Mouse (Mus musculus) forebrain, embryonic 16.5 days (tissue): Measurements from ENCODE around the gene Ptprn2. TPM values are rescaled to one million over a fixed set of nuclear protein-coding genes. Genes with fewer than 3 reads are reported as not detected.

Source experiments
- ATAC-seq: fragments of 200-750 bp; cut with Nextera tagmentation; 2 replicates; pipeline ENCODE4 v1.8.0; 2017; ENCODE audit warnings: mild to moderate bottlenecking, moderate library complexity
- H3K27ac ChIP-seq: fragments of 300-500 bp; sonication (generic); 2 replicates; pipeline ENCODE4 v1.5.1; 2014; ENCODE audit warnings: low read length, control low read depth
- H3K27me3 ChIP-seq: fragments of 300-500 bp; sonication (generic); replicated peaks from 2 replicates; pipeline ENCODE4 v1.6.1; 2014; ENCODE audit warnings: low read length; ENCODE audit not compliant: control insufficient read depth, insufficient read depth
- H3K36me3 ChIP-seq: fragments of 300-500 bp; sonication (generic); 2 replicates; pipeline ENCODE4 v1.6.1; 2014; ENCODE audit not compliant: control insufficient read depth, insufficient read depth
- H3K4me1 ChIP-seq: fragments of 300-500 bp; sonication (generic); replicated peaks from 2 replicates; pipeline ENCODE4 v1.6.1; 2014; ENCODE audit warnings: low read length; ENCODE audit not compliant: control insufficient read depth, insufficient read depth
- H3K4me2 ChIP-seq: fragments of 300-500 bp; sonication (generic); 2 replicates; pipeline ENCODE4 v1.6.1; 2014; ENCODE audit warnings: mild to moderate bottlenecking, low read length, control low read depth
- H3K4me3 ChIP-seq: fragments of 300-500 bp; sonication (generic); replicated peaks from 2 replicates; pipeline ENCODE4 v1.5.1; 2014; ENCODE audit warnings: mild to moderate bottlenecking, low read length, control low read depth
- H3K9ac ChIP-seq: fragments of 300-500 bp; sonication (generic); replicated peaks from 2 replicates; pipeline ENCODE4 v1.6.1; 2014; ENCODE audit warnings: low read depth, low read length, control low read depth
- H3K9me3 ChIP-seq: fragments of 300-500 bp; sonication (generic); 2 replicates; pipeline ENCODE4 v1.6.1; 2016; ENCODE audit warnings: low read length; ENCODE audit not compliant: control insufficient read depth
- WGBS: fragments of 180-500 bp; shearing (Covaris S2); extraction: QIAGEN DNeasy Blood & Tissue Kit; methylation state at CpG from one replicate; pipeline ENCODE4 v1.1.7; 2014; 5-methylcytosine and 5-hydroxymethylcytosine counted together
- polyA plus RNA-seq: library from polyadenylated mRNA; unstranded; fragments of >200 nt; fragmentation: Nextera tagmentation; extraction: Ambion mirVana; gene quantifications from 2 replicates; pipeline ENCODE4 v1.2.1, GENCODE M21; 2015

Ptprn2 gene
- polyA plus RNA-seq, 1 experiment from 2014 or later: 11.5 TPM

DNA sequence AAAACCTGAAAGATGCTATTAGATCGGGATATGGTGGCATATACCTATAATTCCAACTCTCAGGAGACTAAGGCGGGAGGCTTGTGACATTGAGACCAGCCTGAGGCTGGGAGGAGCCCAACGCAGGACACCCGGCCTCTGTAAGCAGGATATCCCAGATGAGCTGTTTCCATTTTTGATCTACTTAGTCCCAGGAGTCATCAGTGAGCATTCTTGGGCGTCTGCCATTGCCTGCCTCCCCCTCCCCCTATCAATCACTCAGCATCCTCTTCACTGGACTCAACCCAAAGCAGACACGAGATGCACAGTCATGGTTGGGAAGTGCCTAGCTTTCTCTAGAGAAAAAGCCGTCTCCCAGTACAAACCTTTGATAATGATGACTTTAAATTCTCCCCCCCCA lies 756.7 kb downstream of the Ptprn2 start:
- H3K36me3 ChIP-seq: no peaks in the 10 kb centered on the region
- H3K4me2 ChIP-seq: no peak overlapping the region
- no peak overlapping the region for H3K4me3 ChIP-seq
- no peak overlapping the region for H3K27ac ChIP-seq
- no peaks in the 10 kb centered on the region for H3K27me3 ChIP-seq
- H3K4me1 ChIP-seq: no peaks in the 10 kb centered on the region
- H3K9me3 ChIP-seq: no peaks in the 10 kb centered on the region
- 64% methylated on average over 7 of the region's 7 CpGs for WGBS
- peak; percentile 24; the same call in 1 of the 2 replicates for ATAC-seq
- no peak overlapping the region for H3K9ac ChIP-seq

DNA sequence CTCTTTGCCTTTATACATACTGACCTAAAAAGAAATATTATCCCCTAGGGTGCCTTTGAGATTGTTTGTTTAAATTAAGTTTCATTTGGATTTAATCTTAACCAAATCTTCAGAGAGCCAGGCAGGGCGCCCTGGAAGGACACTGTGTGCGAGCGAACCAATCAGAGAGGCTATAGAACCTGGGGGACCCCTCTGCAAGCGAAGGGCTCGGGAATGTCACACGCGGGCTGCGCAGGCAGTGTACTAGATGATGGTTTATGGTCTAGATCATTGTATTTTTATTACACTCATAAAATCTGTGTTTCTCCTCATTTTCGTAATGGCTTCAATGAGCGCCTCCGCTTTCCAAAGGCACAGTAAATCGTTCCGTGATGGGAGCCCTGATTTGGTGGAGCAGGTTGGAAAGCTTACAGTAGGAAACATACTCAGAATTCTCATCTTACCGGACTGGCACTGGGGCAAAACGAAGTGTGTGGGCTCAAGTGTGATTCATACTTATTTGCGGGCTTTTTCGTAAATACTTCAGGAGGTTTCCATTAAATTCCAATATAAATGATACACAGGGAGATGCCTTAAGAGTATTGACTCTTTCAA lies 760.5 kb downstream of the Ptprn2 start:
- Histone ChIP-seq H3K4me3 (no peak overlapping the region), H3K27me3 (no peaks in the 10 kb centered on the region), H3K4me1 (peaks cover 7% of the 10 kb centered on the region; the same call in 1 of the 2 replicates), H3K9me3 (no peaks in the 10 kb centered on the region), H3K27ac (no peak overlapping the region), H3K36me3 (0 out of 2 replicates have a peak, but pooled peaks cover 2% of the 10 kb centered on the region), H3K4me2 (no peak overlapping the region), H3K9ac (no peak overlapping the region)
- no peak for ATAC-seq
- WGBS: 91% methylated on average over 17 of the region's 17 CpGs

DNA sequence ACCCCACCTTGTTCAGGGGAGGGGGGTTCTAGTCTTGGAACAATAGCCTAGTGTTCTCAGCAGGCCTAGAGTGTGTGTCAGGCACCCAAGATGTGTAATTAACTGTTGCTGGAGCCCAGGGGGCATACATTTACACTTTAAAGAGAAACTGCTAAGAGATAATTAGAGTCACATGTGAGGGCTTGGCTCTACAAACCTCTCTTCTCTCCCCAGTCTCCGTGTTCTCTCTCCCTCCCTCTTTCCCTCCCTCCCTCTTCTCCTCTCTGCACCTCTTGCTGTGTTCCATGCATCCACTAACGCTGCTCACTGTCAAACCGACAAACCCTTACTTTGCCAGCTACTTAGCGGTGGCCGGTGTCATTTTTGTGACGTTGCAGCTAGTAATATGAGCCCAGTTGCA lies 764.9 kb downstream of the Ptprn2 start:
- peaks cover 16% of the 10 kb centered on the region for H3K4me1 ChIP-seq
- 6% methylated on average over 6 of the region's 6 CpGs for WGBS
- no peaks in the 10 kb centered on the region for H3K27me3 ChIP-seq
- no peak overlapping the region for H3K27ac ChIP-seq
- peak; percentile 73 for ATAC-seq
- no peaks in the 10 kb centered on the region for H3K9me3 ChIP-seq
- H3K4me2 ChIP-seq: no peak overlapping the region
- H3K4me3 ChIP-seq: no peak overlapping the region
- H3K9ac ChIP-seq: no peak overlapping the region
- H3K36me3 ChIP-seq: 0 out of 2 replicates have a peak, but pooled peaks cover 2% of the 10 kb centered on the region

DNA sequence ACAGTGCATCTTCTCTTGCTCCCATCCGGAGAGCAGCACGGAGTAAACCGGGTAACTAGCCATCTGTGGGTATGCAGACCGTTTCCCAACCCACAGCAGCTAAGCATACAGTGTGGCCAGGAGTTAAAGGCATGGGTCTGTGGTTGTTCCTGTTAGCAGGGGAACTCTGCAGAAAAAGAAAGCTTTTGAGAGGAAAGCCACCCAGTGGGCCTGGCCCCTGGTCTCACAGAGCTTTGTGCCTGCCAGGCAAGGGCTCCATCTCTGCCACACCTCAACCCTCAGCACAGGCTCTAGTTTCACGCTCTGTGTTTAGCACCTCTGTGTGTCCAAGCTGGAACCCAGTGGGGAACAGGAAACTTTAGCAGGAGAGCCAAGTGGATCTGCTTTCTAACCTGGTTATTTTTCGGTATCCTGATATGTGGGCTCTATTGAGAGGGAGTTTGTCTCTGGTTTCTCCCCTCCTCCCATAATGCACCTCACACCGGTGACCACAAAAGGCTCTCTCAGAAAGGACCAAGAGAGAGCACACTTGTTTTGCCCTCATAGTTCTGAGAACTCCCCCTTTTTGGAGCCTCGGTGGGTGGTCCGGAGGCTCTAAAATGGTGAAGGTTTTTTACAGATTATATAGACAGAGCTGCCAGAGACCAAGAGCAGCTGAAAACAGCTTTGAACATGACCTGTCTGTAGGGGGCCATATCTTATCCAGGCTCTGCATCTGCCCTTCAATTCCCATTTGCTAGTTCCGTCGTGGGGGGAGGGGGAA lies 766.3 kb downstream of the Ptprn2 start:
- Histone ChIP-seq H3K27me3 (no peaks in the 10 kb centered on the region), H3K9ac (no peak overlapping the region), H3K4me1 (peaks cover 23% of the 10 kb centered on the region), H3K27ac (no peak overlapping the region), H3K4me2 (no peak overlapping the region), H3K4me3 (no peak overlapping the region), H3K9me3 (no peaks in the 10 kb centered on the region), H3K36me3 (0 out of 2 replicates have a peak, but pooled peaks cover 2% of the 10 kb centered on the region)
- no peak for ATAC-seq
- 23% methylated on average over 11 of the region's 11 CpGs for WGBS

DNA sequence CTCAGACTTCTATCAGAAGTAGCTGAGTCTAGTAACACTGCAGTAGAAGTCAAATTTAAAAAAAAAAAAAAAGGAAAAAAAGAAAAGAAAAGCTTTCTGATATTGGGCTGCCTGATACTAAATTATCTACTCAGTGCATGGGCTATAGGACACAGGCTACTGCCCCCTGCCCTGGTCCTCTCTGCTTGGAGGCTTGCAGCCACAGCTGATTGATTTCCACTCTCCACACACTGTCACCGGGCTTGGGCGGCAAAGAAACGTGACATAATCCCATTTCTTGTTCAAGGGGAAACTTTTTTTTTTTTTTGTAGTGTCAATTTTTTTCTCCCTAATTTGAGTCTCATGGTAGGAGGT lies 766.9 kb downstream of the Ptprn2 start:
- WGBS: 18% methylated on average over 3 of the region's 3 CpGs
- ATAC-seq: no peak
- no peak overlapping the region for H3K4me2 ChIP-seq
- H3K4me1 ChIP-seq: peaks cover 29% of the 10 kb centered on the region
- H3K4me3 ChIP-seq: no peak overlapping the region
- H3K9ac ChIP-seq: no peak overlapping the region
- 0 out of 2 replicates have a peak, but pooled peaks cover 2% of the 10 kb centered on the region for H3K36me3 ChIP-seq
- no peaks in the 10 kb centered on the region for H3K9me3 ChIP-seq
- H3K27ac ChIP-seq: no peak overlapping the region
- H3K27me3 ChIP-seq: no peaks in the 10 kb centered on the region

DNA sequence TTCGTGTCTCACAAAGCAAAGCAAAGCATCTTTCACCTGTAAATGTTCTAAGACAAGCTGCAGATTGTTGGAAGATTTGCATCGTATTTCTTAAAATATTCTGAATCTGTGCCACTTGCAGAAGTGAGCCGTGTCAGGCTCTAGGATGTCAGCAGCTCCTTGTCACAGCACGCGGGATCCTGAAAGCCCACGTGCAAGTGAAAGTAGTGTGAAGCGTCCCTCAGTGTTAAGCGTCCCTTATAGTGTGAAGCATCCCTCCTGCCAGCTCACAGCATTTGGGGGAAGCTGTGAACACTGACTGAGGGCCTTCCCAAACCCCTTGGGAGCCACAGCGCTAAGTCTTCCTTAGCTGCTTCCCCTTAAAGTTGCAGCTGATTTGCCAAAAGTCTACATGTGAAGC lies 768.8 kb downstream of the Ptprn2 start:
- no peak overlapping the region for H3K4me2 ChIP-seq
- no peak for ATAC-seq
- no peaks in the 10 kb centered on the region for H3K27me3 ChIP-seq
- H3K9me3 ChIP-seq: no peaks in the 10 kb centered on the region
- peaks cover 40% of the 10 kb centered on the region for H3K4me1 ChIP-seq
- no peaks in the 10 kb centered on the region for H3K36me3 ChIP-seq
- H3K9ac ChIP-seq: no peak overlapping the region
- H3K4me3 ChIP-seq: no peak overlapping the region
- H3K27ac ChIP-seq: no peak overlapping the region
- 63% methylated on average over 9 of the region's 9 CpGs for WGBS

DNA sequence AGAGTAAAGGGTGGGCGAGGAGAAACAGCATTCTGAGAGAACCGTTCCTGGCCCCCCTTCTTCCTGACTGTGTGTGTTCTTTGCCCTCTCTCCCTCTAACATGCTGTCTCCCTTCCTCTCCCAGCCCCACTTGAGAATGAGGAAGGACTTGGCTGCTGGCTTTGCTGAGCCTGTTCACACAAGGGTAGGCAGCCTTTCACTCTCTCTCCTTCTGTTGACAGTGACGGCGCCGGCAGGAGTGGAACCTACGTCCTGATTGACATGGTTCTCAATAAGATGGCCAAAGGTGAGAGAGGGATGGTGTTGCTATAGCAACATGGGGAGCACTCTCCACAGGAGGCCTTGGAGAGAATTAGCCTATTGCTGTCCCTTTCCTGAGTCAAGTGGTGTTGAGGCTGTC lies 769.8 kb downstream of the Ptprn2 start:
- H3K4me3 ChIP-seq: no peak overlapping the region
- no peak overlapping the region for H3K9ac ChIP-seq
- no peak for ATAC-seq
- H3K36me3 ChIP-seq: no peaks in the 10 kb centered on the region
- H3K27me3 ChIP-seq: no peaks in the 10 kb centered on the region
- no peak overlapping the region for H3K4me2 ChIP-seq
- H3K27ac ChIP-seq: no peak overlapping the region
- peaks cover 38% of the 10 kb centered on the region for H3K4me1 ChIP-seq
- no peaks in the 10 kb centered on the region for H3K9me3 ChIP-seq
- WGBS: 26% methylated on average over 6 of the region's 6 CpGs

DNA sequence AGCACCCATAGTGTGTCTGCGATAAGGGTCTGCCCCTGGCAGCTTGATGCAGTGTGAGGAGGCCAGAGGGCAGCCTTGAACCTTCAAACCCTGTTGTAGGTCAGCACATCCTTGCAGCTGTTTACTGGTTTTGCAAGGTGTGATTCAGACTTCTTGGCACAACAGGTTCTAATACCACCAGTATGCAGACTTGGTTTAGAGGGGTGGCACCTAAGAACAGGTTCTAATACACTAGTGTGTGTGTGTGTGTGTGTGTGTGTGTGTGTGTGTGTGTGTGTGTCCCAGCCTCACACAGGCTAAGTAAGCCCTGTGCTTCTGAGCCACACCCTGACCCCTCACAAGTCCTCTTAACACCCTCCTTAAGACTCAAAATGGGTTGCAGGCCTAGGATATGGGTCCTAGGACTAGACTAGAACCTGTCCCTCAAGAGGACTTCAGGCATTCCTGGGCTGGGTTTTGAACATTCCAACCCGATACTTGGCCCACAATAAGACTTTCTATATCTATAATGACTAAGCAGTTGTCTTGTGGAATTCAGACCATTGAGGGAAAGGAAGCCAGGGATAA lies 770.3 kb downstream of the Ptprn2 start:
- Histone ChIP-seq H3K36me3 (no peaks in the 10 kb centered on the region), H3K4me3 (no peak overlapping the region), H3K4me1 (peaks cover 33% of the 10 kb centered on the region), H3K4me2 (no peak overlapping the region), H3K9ac (no peak overlapping the region), H3K9me3 (no peaks in the 10 kb centered on the region), H3K27me3 (no peaks in the 10 kb centered on the region), H3K27ac (no peak overlapping the region)
- 76% methylated on average over 2 of the region's 2 CpGs for WGBS
- ATAC-seq: no peak

DNA sequence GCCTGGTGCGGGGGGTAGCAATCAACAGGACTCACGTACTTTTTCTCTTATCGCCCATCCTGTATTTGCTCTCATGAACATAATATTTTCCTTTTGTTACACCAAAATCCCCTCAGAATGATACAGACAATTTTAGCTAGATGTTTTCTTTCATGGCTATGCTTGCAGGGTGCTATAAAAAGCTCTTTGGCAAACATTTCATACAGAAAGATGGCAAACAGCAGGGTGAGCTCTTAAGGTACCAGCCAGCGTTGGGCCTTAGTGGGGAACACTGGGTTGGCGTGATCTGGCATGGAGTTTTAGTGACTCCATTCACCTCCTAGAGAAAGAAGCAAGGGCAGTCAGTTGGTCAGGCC lies 771.3 kb downstream of the Ptprn2 start:
- Histone ChIP-seq H3K4me3 (no peak overlapping the region), H3K27me3 (no peaks in the 10 kb centered on the region), H3K4me2 (no peak overlapping the region), H3K4me1 (peaks cover 29% of the 10 kb centered on the region), H3K9me3 (no peaks in the 10 kb centered on the region), H3K36me3 (no peaks in the 10 kb centered on the region), H3K27ac (peak overlapping the region; percentile 78), H3K9ac (no peak overlapping the region)
- WGBS: 43% methylated on average over 5 of the region's 5 CpGs
- no peak for ATAC-seq
